Mouse (Mus musculus) thymus, postnatal 10 days (tissue): Measurements from ENCODE around the gene Olfr638.
"Not testable (repeated sequence)": the region's sequence is repeated elsewhere in the genome, so short reads cannot be mapped to it uniquely, and the experiment has no call there.

Source experiments
- DNase-seq, 2 experiments: peaks; one replicate each; pipeline ENCODE4 v3.0.0; 2021; ENCODE audit warnings: low spot score in 2 of 2

The Olfr638 gene

DNA sequence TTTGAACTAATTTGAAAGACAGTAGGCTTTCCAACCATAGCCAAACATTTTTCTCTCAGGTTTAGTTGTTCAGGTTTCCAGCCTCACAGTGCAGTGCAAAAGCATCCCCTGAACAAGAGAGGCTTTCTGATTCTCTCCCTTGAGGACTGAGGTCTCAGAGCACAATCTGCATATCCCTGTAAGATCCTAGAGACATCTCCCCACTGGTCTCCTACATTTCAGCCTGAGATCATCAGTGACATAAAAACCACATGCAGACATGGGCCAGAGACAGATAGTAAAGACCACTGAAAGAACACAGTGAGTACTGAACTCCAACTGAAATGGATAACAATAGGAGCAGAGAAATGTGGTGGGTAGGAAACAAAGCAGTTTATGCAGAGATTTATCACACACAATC lies at the start of gene Olfr638:
Gene Olfr638, plus strand, starts transcription at position 301 of the 400 bp plus-strand sequence.
- no peak for DNase-seq

GRCm38 (mm10) chr7:103966873-103967272 lies 31.7 kb upstream of the Olfr638 start:
- not testable (repeated sequence) for DNase-seq

DNA sequence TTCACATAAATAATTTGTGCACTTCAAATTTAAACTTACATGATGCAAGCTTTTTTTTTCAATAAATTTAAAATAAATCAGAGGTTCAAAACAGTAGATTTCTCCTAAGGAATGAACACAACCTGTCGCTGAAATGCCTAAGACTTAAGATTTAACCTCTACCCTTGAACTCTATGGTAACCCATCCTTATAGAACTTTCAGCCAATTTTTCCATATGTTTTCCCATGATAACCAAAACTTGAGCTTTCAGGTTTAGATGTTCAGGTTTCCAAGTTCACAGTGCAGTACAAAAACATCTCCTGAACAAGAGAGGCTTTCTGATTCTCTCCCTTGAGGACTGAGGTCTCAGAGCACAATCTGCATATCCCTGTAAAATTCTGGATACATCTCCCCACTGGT lies 27.7 kb upstream of the Olfr638 start, which contains the start of gene Olfr635:
Gene Olfr635, plus strand, starts transcription at position 301 of the 400 bp plus-strand sequence.
- no peak for DNase-seq

DNA sequence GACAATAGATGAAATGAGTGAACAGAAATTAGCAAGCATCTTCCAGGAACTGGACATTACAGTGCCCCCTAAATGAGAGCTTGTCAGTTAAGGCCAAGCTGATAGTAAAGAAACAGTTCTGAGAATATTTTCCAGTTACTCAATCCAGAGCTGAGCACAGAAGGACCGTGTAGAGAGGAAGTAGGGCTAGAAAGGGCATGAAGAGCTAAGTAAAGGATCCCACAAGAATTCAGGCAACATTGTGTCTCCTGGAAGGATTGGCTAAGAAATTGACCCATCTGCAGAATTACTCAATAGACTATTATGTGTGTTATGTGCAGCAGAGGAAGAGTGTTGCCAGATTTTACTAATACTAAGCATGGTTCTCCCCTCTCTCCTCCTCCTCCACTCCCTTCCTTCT lies 26.8 kb upstream of the Olfr638 start:
- DNase-seq, result no peak

DNA sequence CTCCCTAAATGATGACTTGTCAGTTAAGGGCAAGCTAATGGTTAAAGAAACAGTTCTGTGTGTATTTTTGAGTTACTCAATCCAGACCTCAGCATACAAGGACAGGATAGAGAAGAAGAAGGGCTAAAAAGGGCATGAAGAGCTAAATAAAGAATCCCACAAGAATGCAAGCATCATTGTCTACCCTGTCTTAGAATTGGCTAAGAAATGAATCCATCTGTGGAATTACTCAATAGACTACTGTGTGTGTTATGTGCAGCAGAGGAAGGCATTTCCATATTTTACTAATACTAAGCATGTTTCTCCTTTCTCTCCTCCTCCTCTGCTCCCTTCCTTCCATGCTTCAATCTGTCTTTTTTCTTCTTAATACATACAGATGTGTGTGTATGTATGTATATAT lies 578 bp downstream of the Olfr638 start:
- DNase-seq, result no peak

DNA sequence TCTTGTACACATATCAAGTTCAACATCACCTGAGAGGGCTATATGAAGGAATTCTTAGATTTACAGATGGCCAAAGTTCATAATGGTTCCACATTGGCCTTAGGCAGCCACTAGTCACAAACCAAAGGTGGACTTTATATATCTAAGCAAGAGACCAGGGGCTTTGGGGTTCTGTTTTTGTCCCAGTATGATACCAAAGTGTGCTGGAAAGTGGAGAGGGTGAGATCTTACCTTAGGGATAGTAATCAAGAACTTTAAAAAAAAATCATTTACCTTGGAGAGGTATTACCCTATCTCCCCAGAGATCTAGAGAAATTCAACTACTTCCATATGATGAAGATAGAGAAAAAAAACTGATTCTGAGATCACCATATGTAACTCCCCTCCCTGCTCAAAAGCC lies 18.7 kb downstream of the Olfr638 start, which contains the start of gene Olfr639:
Gene Olfr639, minus strand, starts transcription at position 101 of the 400 bp plus-strand sequence.
- DNase-seq, result no peak

DNA sequence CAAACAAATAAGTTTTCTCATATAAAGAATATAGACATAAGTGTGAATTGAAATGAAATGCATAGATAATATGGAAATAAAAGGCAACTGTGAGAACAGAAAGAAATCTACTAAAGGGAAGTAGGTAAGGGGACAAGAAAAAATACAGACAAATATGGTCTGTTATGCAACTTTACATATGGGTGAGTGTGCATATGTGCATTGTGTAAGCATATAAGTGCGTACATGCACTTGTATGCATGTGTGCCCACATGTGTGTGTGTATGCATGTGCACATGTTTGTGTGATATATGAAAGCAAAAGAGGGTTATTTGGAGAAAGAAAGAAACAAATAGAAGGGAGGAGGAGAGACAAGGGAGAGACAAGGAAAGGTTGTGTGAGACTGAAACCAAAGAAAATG lies 20.4 kb downstream of the Olfr638 start:
- DNase-seq, result no peak

DNA sequence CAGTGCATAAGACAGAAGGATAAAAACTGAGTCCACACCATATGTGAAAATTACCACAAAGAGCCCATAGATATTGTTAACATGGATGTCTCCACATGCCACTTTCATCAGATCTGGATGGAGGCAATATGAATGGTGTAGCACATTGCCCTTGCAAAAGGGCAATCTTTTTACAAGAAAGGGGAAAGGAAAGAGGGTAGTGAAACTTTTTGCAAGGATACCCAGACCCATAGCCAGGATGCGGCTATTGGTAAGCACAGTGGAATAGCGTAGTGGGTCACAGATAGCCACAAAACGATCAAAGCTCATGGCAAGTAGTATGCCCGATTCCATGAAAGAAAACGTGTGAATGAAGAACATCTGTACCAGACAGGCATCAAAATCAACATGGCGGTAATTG lies 23.1 kb downstream of the Olfr638 start:
- DNase-seq, result no peak

GRCm38 (mm10) chr7:104025473-104025872 lies 26.9 kb downstream of the Olfr638 start, which contains the start of gene Olfr640:
Gene Olfr640, minus strand, starts transcription at chr7:104025573.
- DNase-seq, result no peak

DNA sequence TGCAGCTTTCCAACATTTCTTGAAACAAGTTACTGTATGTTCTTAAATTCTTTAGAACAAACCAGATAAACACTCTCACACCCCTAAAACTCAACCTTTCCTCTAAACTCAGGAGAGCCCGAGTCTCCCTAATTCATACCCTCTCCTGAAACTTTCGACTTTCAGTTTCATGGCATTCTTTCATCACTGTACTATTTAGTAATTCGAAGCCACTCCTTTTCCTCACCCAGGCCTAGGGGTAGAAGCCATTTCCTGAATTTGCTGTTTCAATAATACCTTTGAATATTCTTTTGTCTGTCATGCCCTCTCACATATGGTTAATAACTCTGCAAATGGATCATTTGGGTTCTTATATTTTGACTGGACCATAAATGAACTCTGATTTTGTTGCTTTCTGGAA lies 28.4 kb downstream of the Olfr638 start:
- no peak for DNase-seq

- DNase-seq, result no peak
Observed at GRCm38 (mm10) chr7:104035145-104035544, 36.6 kb downstream of the Olfr638 start, which contains the start of gene Olfr641. Gene Olfr641, plus strand, starts transcription at chr7:104035445.

DNA sequence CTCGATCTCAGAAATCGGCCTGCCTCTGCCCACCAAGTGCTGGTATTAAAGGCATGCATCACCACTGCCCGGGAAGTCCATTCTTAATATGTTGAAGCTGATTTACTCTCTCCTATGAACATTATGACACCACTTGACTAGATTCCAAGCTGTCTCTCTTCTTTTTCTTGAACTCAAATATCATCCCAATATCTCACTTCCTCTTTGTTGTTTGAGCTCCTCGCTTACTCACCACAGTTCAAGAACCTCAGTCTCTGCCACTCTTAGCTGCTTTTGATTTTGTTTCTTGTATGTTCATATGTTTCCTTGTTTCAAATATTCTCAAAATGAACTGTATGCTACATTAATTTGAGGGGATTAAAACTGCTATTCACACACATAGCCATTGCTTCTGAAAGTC lies 52.2 kb downstream of the Olfr638 start:
- DNase-seq, result no peak

DNA sequence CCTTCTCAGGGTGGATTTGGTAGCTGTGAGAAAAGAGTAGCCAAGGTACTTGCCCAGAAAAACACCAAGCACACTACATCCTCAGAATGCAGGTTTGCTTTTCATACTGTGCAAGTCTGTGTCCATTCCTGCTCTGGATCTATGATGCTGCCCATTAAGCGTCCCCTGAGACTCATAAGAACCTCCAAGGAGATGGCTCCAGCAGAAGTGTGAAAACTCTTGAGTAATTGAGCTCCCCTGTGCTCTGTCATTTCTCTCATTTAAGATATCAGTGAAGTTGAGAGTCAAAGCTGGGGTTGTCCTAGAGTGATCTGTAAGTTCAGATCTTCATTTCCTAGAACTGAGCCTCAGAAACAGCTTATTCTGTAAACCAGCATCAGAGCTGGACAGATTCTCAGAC lies 54.0 kb downstream of the Olfr638 start, which contains the start of gene Olfr642:
Gene Olfr642, minus strand, starts transcription at position 101 of the 400 bp plus-strand sequence.
- DNase-seq, result no peak
